In the genomic region with DNA sequence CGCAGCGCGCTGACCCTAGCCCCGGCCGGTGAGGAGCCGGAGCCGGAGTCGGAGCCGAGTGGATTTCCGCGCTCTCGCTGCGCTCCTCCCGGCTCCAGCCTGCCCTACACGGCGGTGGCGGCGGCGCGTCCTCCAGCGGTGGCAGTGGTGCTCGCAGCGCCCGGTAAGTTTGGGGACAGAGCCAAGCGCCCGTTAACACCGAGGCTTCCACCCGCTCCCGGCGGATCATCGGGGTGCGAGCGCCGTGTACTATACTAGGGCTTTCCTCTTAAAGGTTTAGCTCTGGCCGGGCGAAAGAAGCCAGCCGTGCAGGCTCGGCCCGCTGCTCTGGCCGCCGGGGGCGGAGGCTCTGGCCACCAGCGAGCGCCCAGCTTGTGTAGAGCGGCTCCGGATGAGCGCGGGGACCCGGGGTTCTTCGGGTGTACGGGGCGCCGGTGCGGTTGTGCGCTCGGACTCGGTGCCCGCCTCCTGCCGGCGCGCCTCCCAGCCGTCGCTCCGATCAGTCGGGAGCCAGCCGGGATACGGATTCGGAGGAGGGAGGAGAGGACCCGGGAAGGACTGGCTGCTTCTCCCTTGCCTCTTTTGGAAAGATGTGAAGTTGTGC, we compare ENCODE assay signal across 9 mouse cellular contexts. TPM values are rescaled to one million over a fixed set of nuclear protein-coding genes. Genes with fewer than 3 reads are reported as not detected.
DNase-seq lines count a peak whose midpoint lies in the region; ATAC-seq lines count a peak whose summit lies in the region.
"Had no signal": no experiment of that assay in that cellular context is flagged by ENCODE, and none has a peak within 500 bp of the region (broad histone marks: within the 10 kb centered on the region; RNA-seq: fewer than 3 reads in every experiment).

No protein-coding gene starts in this region.

- peak overlapping the region; percentile 99 for H3K27ac ChIP-seq in midbrain, embryonic 14.5 days (replicated peaks; ENCODE audit: low read depth, low read length)

- peaks cover 56% of the 10 kb centered on the region for H3K4me1 ChIP-seq in midbrain, embryonic 14.5 days (ENCODE audit: control insufficient read depth, insufficient read depth, low read length)

- H3K4me2 ChIP-seq in midbrain, embryonic 14.5 days (ENCODE audit: low read length) = peak overlapping the region; percentile 94

- no peaks in the 10 kb centered on the region for H3K27me3 ChIP-seq in midbrain, embryonic 14.5 days (ENCODE audit: control insufficient read depth, insufficient read depth, low read length)

- WGBS in midbrain, embryonic 14.5 days = under 1% methylated on average over 69 of the region's 69 CpGs

- no peaks in the 10 kb centered on the region for H3K36me3 ChIP-seq in midbrain, embryonic 14.5 days (ENCODE audit: control insufficient read depth, insufficient read depth, low read length)
- H3K36me3 ChIP-seq: G1E had no signal

- ATAC-seq in midbrain, embryonic 14.5 days (ENCODE audit: low FRiP score, low TSS enrichment) = peak; percentile 15; the same call in 1 of the 2 replicates

- peak overlapping the region; percentile 99 for H3K9ac ChIP-seq in midbrain, embryonic 14.5 days (replicated peaks; ENCODE audit: low read length)

- no peaks in the 10 kb centered on the region for H3K9me3 ChIP-seq in midbrain, embryonic 14.5 days (ENCODE audit: control insufficient read depth, low read length)

- intact Hi-C loops in left cerebral cortex, postnatal 25 days (cut with DNase I) = loop anchor here (1.0 to 5.0 kb wide), 8 partner anchors 80 to 957 kb away; no protein-coding TSS in a partner anchor

- H3K4me3 ChIP-seq in midbrain, embryonic 14.5 days (replicated peaks; ENCODE audit: low read depth, low read length) = peak overlapping the region; percentile 100

- peak; percentile 79 for DNase-seq in adrenal gland, postnatal 25 days
- no peak for DNase-seq in adrenal gland, adult 2 months
- DNase-seq in urinary bladder, adult 2 months (ENCODE audit: low spot score) = peak; percentile 87
- DNase-seq in urinary bladder, postnatal 14 days (ENCODE audit: low spot score) = no peak
- DNase-seq in gastrocnemius, postnatal 4 days (ENCODE audit: low spot score in 2 of 2) = peak; percentile 68 to 83
- DNase-seq in left cerebral cortex, postnatal 25 days (ENCODE audit: low spot score in 2 of 2) = peak; percentile 68 to 72
- DNase-seq in midbrain, embryonic 14.5 days = peak; percentile 66
- DNase-seq in testis, postnatal 10 days (ENCODE audit: low spot score) = peak; percentile 79

RNA-seq across cellular contexts. Expression of a gene that starts 0.5 kb away (rescaled TPM):
- total RNA-seq in adrenal gland, postnatal 25 days (2021) = 125 and 153 TPM in 2 replicates
- 100 to 1,000 TPM in 1 of 2 experiments, 10 to 100 TPM in 1; 90.8 to 142 TPM for total RNA-seq in adrenal gland, adult 2 months (2021)
- 72.7 and 95.8 TPM in 2 replicates for polyA plus RNA-seq in adrenal gland, adult 2 months (2012; rRNA removed)
- polyA plus RNA-seq in urinary bladder, adult 2 months (2012; rRNA removed) = 15.3 and 31.4 TPM in 2 replicates
- total RNA-seq in gastrocnemius, postnatal 4 days (2021) = 10 to 100 TPM; 53.8 to 55.2 TPM
- total RNA-seq in left cerebral cortex, postnatal 25 days (2021) = 10 to 100 TPM; 85.1 to 95.2 TPM
- polyA plus RNA-seq in midbrain, embryonic 14.5 days (2014; fragmentation: Nextera tagmentation; extraction: Ambion mirVana) = 73.1 and 91.0 TPM in 2 replicates

Comparison
In these comparisons a context has a peak if more than half of its experiments do, and no peak if none do; other contexts are left out.
1. DNase-seq: peak in adrenal gland, postnatal 25 days (single experiment), urinary bladder, adult 2 months (single experiment), gastrocnemius, postnatal 4 days (2 of 2), left cerebral cortex, postnatal 25 days (2 of 2), midbrain, embryonic 14.5 days (single experiment) and testis, postnatal 10 days (single experiment); none in adrenal gland, adult 2 months (single experiment) and urinary bladder, postnatal 14 days (single experiment).